Mouse (Mus musculus) midbrain, embryonic 13.5 days (tissue): ENCODE results near the gene Sdhc. TPM values are rescaled to one million over a fixed set of nuclear protein-coding genes. Genes with fewer than 3 reads are reported as not detected.
A peak's percentile ranks its signal among the peaks of the same experiment; 100 is the strongest.
"Not testable (repeated sequence)": the region's sequence is repeated elsewhere in the genome, so short reads cannot be mapped to it uniquely, and the experiment has no call there.

ENCODE experiments used
- ATAC-seq: fragments of 200-750 bp; cut with Nextera tagmentation; 2 replicates; pipeline ENCODE4 v1.8.0; 2017; ENCODE audit warnings: mild to moderate bottlenecking, moderate TSS enrichment, moderate library complexity
- H3K27ac ChIP-seq: fragments of 300-500 bp; sonication (generic); 2 replicates; pipeline ENCODE4 v1.5.1; 2015; ENCODE audit warnings: inconsistent platforms, mild to moderate bottlenecking, moderate library complexity
- H3K27me3 ChIP-seq: fragments of 300-500 bp; sonication (generic); 2 replicates; pipeline ENCODE4 v1.6.1; 2015; ENCODE audit warnings: mild to moderate bottlenecking, inconsistent platforms
- H3K36me3 ChIP-seq: fragments of 300-500 bp; sonication (generic); 2 replicates; pipeline ENCODE4 v1.6.1; 2015; ENCODE audit warnings: mild to moderate bottlenecking, inconsistent platforms
- H3K4me1 ChIP-seq: fragments of 300-500 bp; sonication (generic); replicated peaks from 2 replicates; pipeline ENCODE4 v1.6.1; 2015; ENCODE audit warnings: inconsistent platforms
- H3K4me2 ChIP-seq: fragments of 300-500 bp; sonication (generic); replicated peaks from 2 replicates; pipeline ENCODE4 v1.6.1; 2015; ENCODE audit warnings: moderate library complexity, mild to moderate bottlenecking, inconsistent platforms
- H3K4me3 ChIP-seq: fragments of 300-500 bp; sonication (generic); replicated peaks from 2 replicates; pipeline ENCODE4 v1.5.1; 2015; ENCODE audit warnings: mild to moderate bottlenecking, inconsistent platforms
- H3K9ac ChIP-seq: fragments of 300-500 bp; sonication (generic); replicated peaks from 2 replicates; pipeline ENCODE4 v1.6.1; 2015; ENCODE audit warnings: mild to moderate bottlenecking, inconsistent platforms
- H3K9me3 ChIP-seq: fragments of 300-500 bp; sonication (generic); 2 replicates; pipeline ENCODE4 v1.6.1; 2016; ENCODE audit warnings: mild to moderate bottlenecking, inconsistent platforms
- WGBS: fragments of 180-500 bp; shearing (Covaris S2); methylation state at CpG from one replicate; pipeline ENCODE4 v1.1.7; 2015; 5-methylcytosine and 5-hydroxymethylcytosine counted together
- polyA plus RNA-seq: library from polyadenylated mRNA; unstranded; fragments of >200 nt; fragmentation: Nextera tagmentation; extraction: Ambion mirVana; gene quantifications from 2 replicates; pipeline ENCODE4 v1.2.1, GENCODE M21; 2015

Sdhc gene
- polyA plus RNA-seq, 1 experiment from 2014 or later = 260 TPM

DNA sequence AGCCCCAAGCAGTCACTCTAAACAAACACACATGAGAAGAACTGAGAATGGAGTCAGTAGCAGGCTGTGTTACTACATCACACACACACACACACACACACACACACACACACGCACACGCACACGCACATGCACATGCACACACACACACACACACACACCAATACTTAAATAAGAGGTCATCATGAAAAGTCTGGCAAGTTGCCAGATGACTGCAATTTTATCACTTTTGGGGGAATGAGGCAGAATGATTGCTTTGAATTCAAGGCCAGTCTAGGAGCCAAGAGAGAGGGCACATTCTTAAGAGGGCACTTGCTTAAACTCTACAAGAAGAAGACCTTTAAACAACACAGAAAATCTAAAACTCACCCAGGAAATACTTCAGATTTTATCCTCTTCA, 12.1 kb upstream of the Sdhc start:
- no peak overlapping the region for H3K4me3 ChIP-seq
- WGBS = 94% methylated on average over 3 of the region's 3 CpGs
- H3K4me1 ChIP-seq = peaks cover 8% of the 10 kb centered on the region; the same call in 1 of the 2 replicates
- no peaks in the 10 kb centered on the region for H3K36me3 ChIP-seq
- H3K9ac ChIP-seq = no peak overlapping the region
- H3K27me3 ChIP-seq = peaks cover 35% of the 10 kb centered on the region
- H3K9me3 ChIP-seq = no peaks in the 10 kb centered on the region
- ATAC-seq = no peak
- H3K4me2 ChIP-seq = no peak overlapping the region
- H3K27ac ChIP-seq = no peak overlapping the region

DNA sequence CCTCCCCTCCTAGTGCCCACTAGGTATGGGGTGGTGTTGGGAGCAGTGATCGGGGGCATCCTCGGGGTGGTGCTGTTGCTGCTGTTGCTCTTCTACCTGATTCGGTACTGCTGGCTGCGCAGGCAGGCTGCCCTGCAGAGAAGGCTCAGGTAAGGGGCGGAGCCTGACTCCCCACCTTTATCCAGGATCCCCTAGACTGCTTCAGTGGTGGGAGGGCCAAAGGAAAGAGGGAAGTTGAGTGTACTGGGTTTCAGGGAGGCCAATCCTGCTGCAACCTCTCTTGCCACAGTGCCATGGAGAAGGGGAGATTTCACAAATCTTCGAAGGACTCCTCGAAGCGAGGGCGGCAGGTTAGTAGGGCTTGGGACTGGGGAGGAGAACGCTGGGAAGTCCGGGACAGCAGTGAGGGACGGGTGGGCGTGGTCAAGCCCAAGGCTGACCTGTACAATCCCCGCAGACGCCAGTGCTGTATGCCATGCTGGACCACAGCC, 9.1 kb upstream of the Sdhc start:
- Histone ChIP-seq H3K4me2 (peak overlapping the region; percentile 43), H3K27ac (no peak overlapping the region), H3K4me3 (0 out of 2 replicates have a peak overlapping the region, but pooled peaks have one; percentile 18), H3K9ac (0 out of 2 replicates have a peak overlapping the region, but pooled peaks have one; percentile 5), H3K4me1 (peaks cover 8% of the 10 kb centered on the region; the same call in 1 of the 2 replicates), H3K36me3 (no peaks in the 10 kb centered on the region), H3K27me3 (peaks cover 51% of the 10 kb centered on the region), H3K9me3 (no peaks in the 10 kb centered on the region)
- ATAC-seq = peak; percentile 40; the same call in 1 of the 2 replicates
- WGBS = 2% methylated on average over 14 of the region's 15 CpGs

DNA sequence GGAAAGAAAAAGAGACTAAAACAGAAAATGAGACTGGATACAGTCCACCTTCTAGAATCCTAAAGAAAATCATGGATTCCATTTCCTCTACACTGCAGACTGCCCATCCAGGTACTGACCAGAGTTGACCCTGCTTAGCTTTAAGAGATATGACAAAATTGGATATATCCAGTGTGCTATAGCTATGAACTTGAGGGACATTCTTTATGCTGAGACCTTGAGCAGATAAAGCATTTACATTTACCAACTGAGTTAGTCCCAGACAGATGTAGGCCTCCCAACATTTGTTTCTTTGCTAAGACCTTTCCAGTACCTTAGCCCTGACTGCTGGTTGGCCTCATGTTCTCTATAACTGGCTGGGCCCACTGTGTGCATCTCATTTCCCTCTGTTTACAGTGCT, 7.6 kb upstream of the Sdhc start:
- Histone ChIP-seq H3K9me3 (no peaks in the 10 kb centered on the region), H3K4me1 (peaks cover 8% of the 10 kb centered on the region; the same call in 1 of the 2 replicates), H3K27me3 (peaks cover 51% of the 10 kb centered on the region), H3K4me2 (no peak overlapping the region), H3K4me3 (no peak overlapping the region), H3K9ac (no peak overlapping the region), H3K36me3 (no peaks in the 10 kb centered on the region), H3K27ac (no peak overlapping the region)
- no peak for ATAC-seq

DNA sequence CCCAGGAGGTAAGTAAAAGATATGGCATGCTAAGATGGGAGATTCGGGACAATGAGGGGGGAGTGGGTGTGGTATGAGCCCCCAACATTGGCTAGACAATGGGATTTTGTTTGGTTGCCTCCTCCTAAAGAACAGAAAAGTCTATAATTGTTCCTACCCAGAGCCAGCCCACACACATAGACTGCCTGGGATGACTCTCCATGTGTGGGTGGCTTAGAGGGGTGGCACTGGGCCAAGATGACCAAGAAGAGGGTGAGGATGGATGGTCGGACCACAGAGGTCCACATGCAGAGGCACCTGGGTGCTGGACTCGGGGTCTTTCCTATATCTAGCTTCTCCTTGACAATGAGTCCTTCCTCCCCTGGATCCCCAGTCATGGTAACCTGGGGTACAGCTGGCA, 6.2 kb upstream of the Sdhc start:
- 77% methylated on average over 3 of the region's 3 CpGs for WGBS
- H3K36me3 ChIP-seq = no peaks in the 10 kb centered on the region

DNA sequence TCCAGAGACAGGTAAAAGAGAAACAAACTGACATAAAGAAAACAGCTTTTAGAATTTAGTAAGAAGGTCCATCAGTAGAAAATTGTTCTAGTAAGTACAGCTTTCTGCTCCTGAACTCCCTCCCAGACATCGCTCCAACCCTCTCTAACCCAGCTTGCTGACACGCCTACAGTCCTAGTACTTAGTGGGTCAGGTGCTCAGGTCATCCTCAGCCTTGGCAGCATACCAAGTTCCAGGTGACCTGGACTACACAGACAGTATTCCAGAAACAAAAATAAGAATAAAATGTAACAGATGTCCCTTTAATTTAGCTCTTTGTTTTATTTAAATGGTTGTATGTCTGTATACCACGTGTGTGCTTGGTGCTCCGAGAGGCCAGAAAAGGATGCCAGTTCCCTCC, 1.6 kb upstream of the Sdhc start:
- no peak for ATAC-seq
- H3K4me1 ChIP-seq = peaks cover 27% of the 10 kb centered on the region
- 81% methylated on average over 4 of the region's 4 CpGs for WGBS

More for the DNA sequence above, 6.2 kb upstream of the Sdhc start:
- ATAC-seq = no peak
- Histone ChIP-seq H3K9ac (no peak overlapping the region), H3K27ac (no peak overlapping the region), H3K4me1 (peaks cover 8% of the 10 kb centered on the region; the same call in 1 of the 2 replicates), H3K4me2 (no peak overlapping the region), H3K27me3 (peaks cover 50% of the 10 kb centered on the region), H3K4me3 (no peak overlapping the region), H3K9me3 (no peaks in the 10 kb centered on the region)

DNA sequence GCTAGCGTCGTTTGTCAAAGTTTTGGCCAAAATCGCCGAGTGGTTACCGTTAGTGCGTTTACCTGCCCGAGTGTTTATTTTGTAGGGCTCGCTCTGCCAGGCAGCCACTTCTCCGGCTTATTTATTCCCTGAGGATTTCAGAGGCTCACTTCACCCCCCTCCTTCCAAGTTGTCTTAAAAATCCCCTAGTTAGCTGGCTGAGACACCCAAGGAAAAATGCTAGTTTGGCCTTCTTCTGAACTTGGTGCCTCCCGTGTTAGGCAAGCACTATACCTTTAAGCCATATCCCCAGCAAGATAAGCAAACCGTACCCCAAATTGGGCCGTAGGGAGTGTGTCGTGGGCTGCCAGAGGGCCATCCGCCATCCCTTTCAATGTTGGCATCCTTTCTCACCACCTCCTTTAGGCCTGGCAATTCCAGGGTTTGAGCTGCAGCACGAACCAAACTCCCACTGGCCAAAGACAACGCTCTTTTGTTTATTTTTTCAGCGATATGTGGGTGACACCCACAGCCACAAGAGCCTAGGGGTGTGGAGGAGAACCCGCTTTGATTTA, 512 bp upstream of the Sdhc start:
- H3K36me3 ChIP-seq = peaks cover 1% of the 10 kb centered on the region; the same call in 1 of the 2 replicates
- no peaks in the 10 kb centered on the region for H3K9me3 ChIP-seq
- peaks cover 7% of the 10 kb centered on the region; the same call in 1 of the 2 replicates for H3K27me3 ChIP-seq
- peak overlapping the region; percentile 91 for H3K9ac ChIP-seq
- H3K4me3 ChIP-seq = peak overlapping the region; percentile 92
- H3K4me2 ChIP-seq = peak overlapping the region; percentile 89
- peak overlapping the region; percentile 36 for H3K27ac ChIP-seq
- peak; percentile 47; the same call in 1 of the 2 replicates for ATAC-seq
- 9% methylated on average over 18 of the region's 18 CpGs for WGBS
- peaks cover 27% of the 10 kb centered on the region for H3K4me1 ChIP-seq

More for the DNA sequence above, 1.6 kb upstream of the Sdhc start:
- no peak overlapping the region for H3K27ac ChIP-seq
- H3K27me3 ChIP-seq = peaks cover 15% of the 10 kb centered on the region
- H3K9ac ChIP-seq = no peak overlapping the region
- H3K4me3 ChIP-seq = no peak overlapping the region
- H3K4me2 ChIP-seq = no peak overlapping the region
- H3K9me3 ChIP-seq = no peaks in the 10 kb centered on the region
- H3K36me3 ChIP-seq = no peaks in the 10 kb centered on the region

DNA sequence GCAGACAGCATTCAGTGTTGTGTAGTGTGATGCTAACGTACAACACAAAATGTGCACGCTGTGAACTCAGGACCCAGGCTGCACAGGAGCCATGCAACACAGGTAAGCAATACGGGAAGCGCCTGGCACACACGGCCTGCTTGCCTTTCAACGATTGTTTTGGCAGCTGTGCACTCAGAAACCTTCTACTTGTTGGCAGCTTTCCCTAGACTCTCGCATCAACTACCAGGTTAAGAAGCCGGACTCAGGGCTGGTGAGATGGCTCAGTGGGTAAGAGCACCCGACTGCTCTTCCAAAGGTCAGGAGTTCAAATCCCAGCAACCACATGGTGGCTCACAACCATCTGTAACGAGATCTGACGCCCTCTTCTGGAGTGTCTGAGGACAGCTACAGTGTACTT, 7.4 kb downstream of the Sdhc start:
- H3K4me2 ChIP-seq, H3K27me3 ChIP-seq, H3K4me3 ChIP-seq, H3K4me1 ChIP-seq, ATAC-seq, H3K9me3 ChIP-seq, H3K27ac ChIP-seq, H3K9ac ChIP-seq: not testable (repeated sequence)
- 83% methylated on average over 11 of the region's 11 CpGs for WGBS
- peaks cover 60% of the 10 kb centered on the region for H3K36me3 ChIP-seq

DNA sequence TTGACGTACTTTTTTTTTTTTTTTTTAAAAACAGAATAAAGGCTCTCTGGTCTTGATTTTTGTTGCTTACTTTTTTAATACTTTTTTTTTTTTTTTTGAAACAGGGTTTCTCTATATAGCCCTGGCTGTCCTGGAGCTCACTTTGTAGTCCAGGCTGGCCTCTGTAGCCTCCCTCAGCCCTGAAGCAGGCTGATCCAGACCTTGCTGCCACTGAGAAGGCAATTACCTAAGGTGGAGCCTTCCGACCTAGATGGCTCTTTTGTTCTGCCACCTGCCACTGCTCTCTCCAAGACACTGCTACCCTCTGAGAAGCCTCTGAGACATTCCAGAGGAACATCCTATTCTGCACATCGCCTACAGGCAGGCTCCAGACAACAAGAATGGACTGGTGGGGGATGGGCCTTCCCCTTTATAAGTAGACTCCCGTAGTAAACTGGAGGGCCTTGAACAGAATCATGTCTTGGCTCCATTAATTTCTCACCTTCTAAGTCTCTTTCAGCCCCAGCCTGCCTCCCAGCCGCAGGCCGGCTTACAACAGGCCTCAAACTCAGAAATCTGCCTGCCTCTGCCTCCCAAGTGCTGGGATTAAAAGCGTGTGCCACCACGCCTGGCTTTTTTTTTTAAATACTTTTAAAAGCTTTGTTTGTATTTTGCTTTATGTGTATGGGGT, 12.8 kb downstream of the Sdhc start:
- H3K36me3 ChIP-seq = peaks cover 80% of the 10 kb centered on the region
- H3K9me3 ChIP-seq, H3K27ac ChIP-seq, H3K4me2 ChIP-seq, H3K4me3 ChIP-seq, H3K4me1 ChIP-seq, H3K27me3 ChIP-seq, ATAC-seq, H3K9ac ChIP-seq: not testable (repeated sequence)
- WGBS = 92% methylated on average over 8 of the region's 8 CpGs

DNA sequence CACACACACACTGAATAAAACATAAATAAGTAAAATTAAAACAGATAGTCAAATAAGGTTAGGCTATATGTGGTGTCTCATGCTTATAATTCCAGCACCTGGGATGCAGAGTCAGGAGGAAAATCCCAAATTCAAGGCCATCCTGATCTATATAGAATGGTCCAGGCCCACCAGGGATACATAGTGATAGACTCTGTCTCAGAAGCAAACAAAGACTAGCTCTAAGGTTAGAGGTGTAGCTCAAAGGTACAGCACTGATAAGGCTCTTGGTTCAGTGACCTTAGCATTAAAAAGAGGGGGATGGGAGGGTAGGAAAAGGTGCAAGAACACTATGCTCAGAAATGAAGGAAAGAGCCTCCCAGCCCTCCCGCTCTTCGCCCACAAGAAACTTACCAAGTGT, 14.8 kb downstream of the Sdhc start:
- H3K4me3 ChIP-seq = no peak overlapping the region
- no peak overlapping the region for H3K9ac ChIP-seq
- H3K36me3 ChIP-seq = peaks cover 69% of the 10 kb centered on the region
- 98% methylated on average over 2 of the region's 2 CpGs for WGBS
- H3K27me3 ChIP-seq = no peaks in the 10 kb centered on the region
- ATAC-seq = no peak
- H3K9me3 ChIP-seq = no peaks in the 10 kb centered on the region
- no peak overlapping the region for H3K4me2 ChIP-seq
- no peaks in the 10 kb centered on the region for H3K4me1 ChIP-seq
- no peak overlapping the region for H3K27ac ChIP-seq

DNA sequence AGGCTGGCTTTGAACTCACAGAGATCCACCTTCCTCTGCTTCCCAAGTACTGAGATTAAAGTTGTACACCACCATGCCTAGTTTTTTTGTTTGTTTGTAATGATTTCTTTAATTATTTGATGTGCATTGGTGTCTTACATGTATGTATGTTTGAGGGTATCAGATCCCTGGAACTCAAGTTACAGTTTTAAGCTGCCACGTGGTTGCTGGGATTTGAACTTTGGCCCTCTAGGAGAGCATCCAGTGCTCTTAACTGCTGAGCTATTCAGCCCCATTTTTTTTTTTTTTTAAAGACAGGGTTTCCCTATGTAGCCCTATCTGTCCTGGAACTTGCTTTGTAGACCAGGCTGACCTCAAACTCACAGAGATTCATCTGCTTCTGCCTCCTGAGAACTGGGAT, 19.4 kb downstream of the Sdhc start:
- Histone ChIP-seq H3K27ac (no peak overlapping the region), H3K36me3 (peaks cover 75% of the 10 kb centered on the region), H3K4me1 (no peaks in the 10 kb centered on the region), H3K9me3 (no peaks in the 10 kb centered on the region), H3K27me3 (no peaks in the 10 kb centered on the region), H3K4me2 (no peak overlapping the region), H3K4me3 (no peak overlapping the region), H3K9ac (no peak overlapping the region)
- WGBS = 95% methylated on average over 1 of the region's 1 CpGs
- ATAC-seq = no peak

DNA sequence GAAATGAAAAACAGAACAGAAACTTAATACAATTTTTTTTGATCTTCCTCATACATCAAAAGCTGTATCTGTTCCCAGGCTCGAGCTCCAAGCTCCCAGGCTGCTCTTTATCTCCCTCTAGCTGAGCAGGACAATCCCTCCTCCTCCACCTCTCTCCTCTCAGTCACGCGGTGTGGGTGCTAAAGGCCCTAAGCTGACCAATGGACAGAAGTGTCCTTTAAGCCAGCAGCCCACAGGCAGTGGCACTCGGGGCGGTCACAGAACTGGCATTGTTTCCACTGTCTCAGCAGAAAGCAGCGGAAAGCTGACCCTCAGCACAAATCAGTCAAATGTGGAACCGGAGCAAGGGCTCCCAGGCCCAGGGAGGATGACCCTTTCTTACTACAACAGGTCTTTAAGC, 21.2 kb downstream of the Sdhc start:
- H3K9me3 ChIP-seq = no peaks in the 10 kb centered on the region
- no peak overlapping the region for H3K4me3 ChIP-seq
- no peak overlapping the region for H3K4me2 ChIP-seq
- no peaks in the 10 kb centered on the region for H3K4me1 ChIP-seq
- H3K9ac ChIP-seq = no peak overlapping the region
- H3K27ac ChIP-seq = no peak overlapping the region
- peaks cover 58% of the 10 kb centered on the region for H3K36me3 ChIP-seq
- ATAC-seq = no peak
- H3K27me3 ChIP-seq = no peaks in the 10 kb centered on the region
- WGBS = 60% methylated on average over 7 of the region's 7 CpGs

DNA sequence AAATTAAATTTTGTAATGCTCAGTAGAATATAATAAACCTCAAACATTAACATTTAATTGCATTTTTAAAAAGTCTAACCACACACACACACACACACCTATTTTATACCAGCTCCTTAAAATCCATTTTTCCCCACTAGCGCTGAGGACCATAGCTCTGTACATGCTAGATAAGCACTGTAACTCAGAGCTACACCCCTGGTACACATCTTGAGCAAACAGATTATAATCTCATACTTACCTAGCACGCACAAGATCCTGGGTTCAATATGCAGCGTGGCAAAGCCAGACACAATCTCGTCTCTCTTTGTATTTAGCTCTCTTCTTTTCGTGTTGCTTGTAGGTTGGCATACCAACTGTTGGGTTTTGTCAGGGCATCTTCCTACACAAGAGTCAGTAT, 26.0 kb downstream of the Sdhc start:
- H3K27me3 ChIP-seq = no peaks in the 10 kb centered on the region
- H3K4me1 ChIP-seq = no peaks in the 10 kb centered on the region
- no peak overlapping the region for H3K27ac ChIP-seq
- ATAC-seq = no peak
- peaks cover 24% of the 10 kb centered on the region for H3K36me3 ChIP-seq
- no peaks in the 10 kb centered on the region for H3K9me3 ChIP-seq
- H3K4me2 ChIP-seq = no peak overlapping the region
- H3K9ac ChIP-seq = no peak overlapping the region
- 92% methylated on average over 5 of the region's 5 CpGs for WGBS
- H3K4me3 ChIP-seq = no peak overlapping the region
